Mouse (Mus musculus) left cerebral cortex, adult 18-20 months (tissue): ENCODE data around the gene Wnk1. TPM values are rescaled to one million over a fixed set of nuclear protein-coding genes. Genes with fewer than 3 reads are reported as not detected.

Experiments used
- DNase-seq, 2 experiments: peaks; one replicate each; pipeline ENCODE4 v3.0.0; 2021 to 2022; ENCODE audit warnings: low spot score in 2 of 2, mixed read lengths in 1 of 2
- microRNA-seq, 2 experiments: library from miRNA; unstranded; fragments of <30 nt; microRNA quantifications; one replicate each; pipeline ENCODE4 v1.2.0; 2021
- total RNA-seq, 2 experiments: library from RNA; stranded (reverse); gene quantifications; 2 replicates each; pipeline ENCODE4 v1.2.3; 2021

The Wnk1 gene
- total RNA-seq, 2 experiments from 2014 or later, result 181 to 196 TPM

GRCm38 (mm10) chr6:119915710-119916109, 122.8 kb downstream of the Wnk1 start:
- no peak for DNase-seq

DNA sequence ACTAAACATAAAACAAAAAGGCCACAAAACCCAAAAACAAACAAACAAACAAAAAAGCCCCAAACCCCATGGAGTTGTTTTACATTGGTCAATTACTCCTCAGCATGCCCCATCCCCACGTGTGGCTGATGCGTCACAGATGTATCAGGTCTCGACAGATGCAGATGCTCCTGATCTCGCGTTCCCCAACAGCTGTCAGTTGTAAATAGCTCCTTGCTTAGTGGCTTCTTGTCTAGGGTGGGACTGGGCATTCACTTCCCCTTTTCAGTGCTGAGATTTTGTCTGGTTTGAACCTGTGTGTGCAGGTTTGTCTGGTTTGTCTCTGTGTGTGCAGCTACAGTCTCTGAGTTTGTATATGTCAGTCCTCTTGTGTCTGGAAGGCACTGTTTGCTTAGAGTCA, 126.4 kb downstream of the Wnk1 start:
- no peak for DNase-seq

- no peak for DNase-seq
Measured at GRCm38 (mm10) chr6:119905461-119905860, 133.0 kb downstream of the Wnk1 start.

- DNase-seq, result no peak
Measured at GRCm38 (mm10) chr6:119903081-119903789, 135.2 kb downstream of the Wnk1 start.

DNA sequence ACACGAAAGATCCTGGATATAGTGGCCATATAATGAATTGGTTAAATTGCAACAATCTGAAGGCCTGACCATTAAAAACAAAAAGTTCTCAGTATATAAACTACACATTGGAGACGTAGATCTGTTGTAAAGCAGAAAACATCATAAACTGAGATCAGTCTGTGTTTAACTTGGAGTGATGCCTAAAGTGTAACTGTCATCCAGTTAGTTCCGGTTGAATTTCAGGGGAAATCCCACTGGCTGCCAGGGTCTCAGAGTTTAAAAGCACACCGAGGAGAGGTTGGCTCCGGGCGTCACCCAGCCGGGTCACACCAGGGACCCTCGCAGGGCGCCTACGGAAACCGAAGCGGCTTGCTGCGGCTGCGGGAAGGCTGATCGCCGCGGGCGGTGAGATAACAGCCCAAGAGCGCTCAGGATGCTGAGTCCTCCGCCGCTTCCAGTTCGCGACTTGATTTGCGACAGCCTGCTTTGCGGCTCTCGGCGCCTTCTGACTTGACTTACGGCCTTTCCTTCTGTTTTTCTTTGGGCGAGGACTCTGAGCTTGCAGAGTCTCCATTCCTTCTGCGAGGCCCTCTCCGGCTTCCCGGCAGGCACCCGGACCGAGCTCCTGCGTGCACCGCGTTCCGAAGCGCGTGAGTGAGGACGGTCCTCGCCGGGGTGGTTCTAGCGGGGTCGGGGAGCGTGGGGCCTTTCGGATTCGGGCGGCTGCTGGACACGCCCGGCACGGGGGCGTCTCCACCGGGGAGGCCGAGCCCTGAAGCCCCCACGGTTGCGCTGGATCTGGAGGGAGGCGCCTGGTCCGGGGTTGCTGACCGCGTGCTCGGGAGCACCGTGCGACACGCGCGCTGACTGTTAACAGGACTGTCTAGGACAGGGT, 136.0 kb downstream of the Wnk1 start, which contains the start of gene Rad52:
Gene Rad52 (plus strand): TSS at position 495 of the 877 bp plus-strand sequence.
- peak; percentile 88 to 91 for DNase-seq

DNA sequence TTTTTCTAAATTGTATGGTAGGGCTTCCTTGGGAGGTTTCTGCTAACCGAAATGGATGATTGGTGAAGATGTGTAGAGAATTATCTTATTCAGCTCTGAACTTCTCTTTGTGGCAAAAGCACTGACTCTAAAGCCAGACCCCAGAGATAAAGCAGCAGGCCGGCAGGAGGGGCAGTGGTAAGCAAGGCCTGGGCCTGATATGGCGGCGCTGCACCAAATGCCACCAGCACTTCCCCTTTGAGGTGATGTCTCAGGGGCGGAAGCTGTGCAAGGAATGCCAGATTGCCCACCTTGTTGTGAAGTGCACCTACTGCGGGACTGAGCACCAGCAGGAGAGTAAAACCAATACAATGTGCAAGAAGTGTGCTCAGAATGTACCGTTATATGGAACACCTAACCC, 145.8 kb downstream of the Wnk1 start:
- DNase-seq, result no peak

DNA sequence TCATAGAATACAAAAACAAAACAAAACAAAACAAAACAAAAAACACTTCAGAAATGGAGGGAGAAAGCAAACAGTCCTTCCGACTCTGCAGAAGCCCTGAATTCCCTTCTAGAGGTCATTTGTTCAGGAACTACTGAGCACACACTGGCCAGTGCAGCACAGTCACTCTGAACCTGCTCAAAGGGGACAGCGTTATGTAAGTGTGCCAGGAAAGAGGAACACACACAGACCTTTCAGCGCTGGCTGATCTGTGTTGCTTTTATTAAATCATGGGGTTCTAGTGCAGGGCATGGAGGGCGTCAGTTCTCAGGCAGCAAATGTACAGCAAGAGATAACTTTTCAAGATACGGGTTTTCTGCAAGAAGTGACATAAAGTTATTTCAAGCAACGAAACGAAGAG, 155.3 kb downstream of the Wnk1 start:
- no peak for DNase-seq

Small RNAs within 50 kb of the gene (microRNA-seq; reads per million reads assigned to microRNA genes)
- 0 reads per million in 2 experiments for gene Mir706

Other genes starting within 250 kb of the Wnk1 start
- 10 to 100 TPM; 43.5 to 45.8 TPM for gene Erc1, start 190.5 kb downstream of the Wnk1 start, total RNA-seq
- gene Rad52, start 136.0 kb downstream of the Wnk1 start, total RNA-seq, result 10 to 100 TPM; 37.5 to 39.6 TPM
- under 1 TPM; 0.42 to 0.63 TPM for gene Ninj2, start 54.7 kb upstream of the Wnk1 start, total RNA-seq